Mouse (Mus musculus) midbrain, embryonic 14.5 days (tissue): ENCODE data around the gene Selenoo. TPM values are rescaled to one million over a fixed set of nuclear protein-coding genes. Genes with fewer than 3 reads are reported as not detected.

Experiments
- ATAC-seq: fragments of 200-750 bp; cut with Nextera tagmentation; 2 replicates; pipeline ENCODE4 v1.8.0; 2017; ENCODE audit warnings: moderate number of reproducible peaks, moderate library complexity; ENCODE audit not compliant: low FRiP score, low TSS enrichment
- DNase-seq: peaks from one replicate; pipeline ENCODE4 v3.0.0-alpha.2; 2015
- H3K27ac ChIP-seq: fragments of 300-500 bp; sonication (generic); replicated peaks from 2 replicates; pipeline ENCODE4 v1.5.1; 2014; ENCODE audit warnings: mild to moderate bottlenecking, low read depth, low read length, moderate library complexity
- H3K27me3 ChIP-seq: fragments of 300-500 bp; sonication (generic); 2 replicates; pipeline ENCODE4 v1.6.1; 2014; ENCODE audit warnings: low read length, control low read depth, mixed read lengths; ENCODE audit not compliant: control insufficient read depth, insufficient read depth
- H3K36me3 ChIP-seq: fragments of 300-500 bp; sonication (generic); 2 replicates; pipeline ENCODE4 v1.6.1; 2014; ENCODE audit warnings: low read length, control low read depth; ENCODE audit not compliant: control insufficient read depth, insufficient read depth
- H3K4me1 ChIP-seq: fragments of 300-500 bp; sonication (generic); 2 replicates; pipeline ENCODE4 v1.6.1; 2014; ENCODE audit warnings: mild to moderate bottlenecking, antibody characterized with exemption, low read length, control low read depth; ENCODE audit not compliant: control insufficient read depth, insufficient read depth
- H3K4me2 ChIP-seq: fragments of 300-500 bp; sonication (generic); 2 replicates; pipeline ENCODE4 v1.6.1; 2014; ENCODE audit warnings: mild to moderate bottlenecking, low read length, moderate library complexity
- H3K4me3 ChIP-seq: fragments of 300-500 bp; sonication (generic); replicated peaks from 2 replicates; pipeline ENCODE4 v1.5.1; 2014; ENCODE audit warnings: low read depth, low read length
- H3K9ac ChIP-seq: fragments of 300-500 bp; sonication (generic); replicated peaks from 2 replicates; pipeline ENCODE4 v1.6.1; 2014; ENCODE audit warnings: mild to moderate bottlenecking, low read length, moderate library complexity
- H3K9me3 ChIP-seq: fragments of 300-500 bp; sonication (generic); 2 replicates; pipeline ENCODE4 v1.6.1; 2016; ENCODE audit warnings: low read length, control low read depth, mixed read lengths; ENCODE audit not compliant: control insufficient read depth
- WGBS: fragments of 180-500 bp; shearing (Covaris S2); extraction: QIAGEN DNeasy Blood & Tissue Kit; methylation state at CpG from one replicate; pipeline ENCODE4 v1.1.7; 2014; 5-methylcytosine and 5-hydroxymethylcytosine counted together
- polyA plus RNA-seq: library from polyadenylated mRNA; unstranded; fragments of >200 nt; fragmentation: Nextera tagmentation; extraction: Ambion mirVana; gene quantifications from 2 replicates; pipeline ENCODE4 v1.2.1, GENCODE M21; 2014

The Selenoo gene
- polyA plus RNA-seq, 1 experiment from 2014 or later, result 23.9 TPM

GRCm38 (mm10) chr15:89140048-89140658 is 51.3 kb downstream of the Selenoo start:
- WGBS, result under 1% methylated on average over 53 of the region's 53 CpGs
- H3K36me3 ChIP-seq, result peaks cover 27% of the 10 kb centered on the region
- peak overlapping the region; percentile 58 for H3K9ac ChIP-seq
- H3K4me3 ChIP-seq, result peak overlapping the region; percentile 44
- DNase-seq, result peak; percentile 56
- H3K4me2 ChIP-seq, result peak overlapping the region; percentile 98
- no peaks in the 10 kb centered on the region for H3K27me3 ChIP-seq
- H3K4me1 ChIP-seq, result peaks cover 18% of the 10 kb centered on the region
- no peaks in the 10 kb centered on the region for H3K9me3 ChIP-seq
- no peak overlapping the region for H3K27ac ChIP-seq
- ATAC-seq, result peak; percentile 46; the same call in 1 of the 2 replicates

- DNase-seq, result peak; percentile 39
- WGBS, result under 1% methylated on average over 21 of the region's 21 CpGs
Measured at GRCm38 (mm10) chr15:89140659-89141252, 51.9 kb downstream of the Selenoo start, which contains the start of gene Mapk12. Gene Mapk12, minus strand, starts transcription at chr15:89140703.

GRCm38 (mm10) chr15:89141443-89141842 is 52.6 kb downstream of the Selenoo start:
- Histone ChIP-seq H3K4me2 (peak overlapping the region; percentile 98; the same call in 1 of the 2 replicates), H3K9me3 (no peaks in the 10 kb centered on the region), H3K27ac (no peak overlapping the region), H3K36me3 (peaks cover 34% of the 10 kb centered on the region), H3K9ac (no peak overlapping the region), H3K4me1 (peaks cover 19% of the 10 kb centered on the region), H3K27me3 (no peaks in the 10 kb centered on the region), H3K4me3 (no peak overlapping the region)
- 35% methylated on average over 5 of the region's 5 CpGs for WGBS
- DNase-seq, result no peak
- ATAC-seq, result no peak

More at GRCm38 (mm10) chr15:89140659-89141252, 51.9 kb downstream of the Selenoo start, which contains the start of gene Mapk12:
- H3K9ac ChIP-seq, result peak within 1 kb of the TSS; percentile 58
- no peaks in the 10 kb centered on the region for H3K9me3 ChIP-seq
- no peak within 1 kb of the TSS for H3K27ac ChIP-seq
- H3K4me1 ChIP-seq, result peaks cover 18% of the 10 kb centered on the region
- no peaks in the 10 kb centered on the region for H3K27me3 ChIP-seq
- ATAC-seq, result peak; percentile 59; the same call in 1 of the 2 replicates
- H3K4me2 ChIP-seq, result peak within 1 kb of the TSS; percentile 98
- peak within 1 kb of the TSS; percentile 44 for H3K4me3 ChIP-seq
- peaks cover 33% of the 10 kb centered on the region for H3K36me3 ChIP-seq

DNA sequence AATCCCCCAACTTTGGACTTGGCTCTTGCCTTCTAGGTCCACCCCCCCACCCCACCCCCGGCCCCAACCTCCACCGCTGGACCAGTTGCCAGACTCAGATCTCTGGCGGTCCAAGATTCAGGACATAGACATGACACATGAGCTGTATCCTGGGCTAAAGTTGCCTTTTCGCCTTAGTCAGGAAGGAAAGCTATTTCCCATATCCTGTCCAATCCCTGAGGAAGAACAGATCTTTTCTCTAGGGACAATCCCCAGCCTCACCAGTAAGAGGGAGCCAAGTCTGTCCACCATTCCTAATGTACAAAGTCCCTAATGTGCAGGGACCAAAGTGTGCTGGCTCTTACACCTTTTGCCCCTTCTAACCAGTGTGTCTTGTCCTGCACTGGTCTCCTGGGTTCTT is 53.0 kb downstream of the Selenoo start:
- no peak overlapping the region for H3K9ac ChIP-seq
- H3K27ac ChIP-seq, result no peak overlapping the region
- H3K9me3 ChIP-seq, result no peaks in the 10 kb centered on the region
- no peaks in the 10 kb centered on the region for H3K27me3 ChIP-seq
- peaks cover 34% of the 10 kb centered on the region for H3K36me3 ChIP-seq
- ATAC-seq (no peak), DNase-seq (no peak)
- no peak overlapping the region for H3K4me2 ChIP-seq
- H3K4me1 ChIP-seq, result peaks cover 24% of the 10 kb centered on the region
- H3K4me3 ChIP-seq, result no peak overlapping the region
- 80% methylated on average over 4 of the region's 4 CpGs for WGBS

DNA sequence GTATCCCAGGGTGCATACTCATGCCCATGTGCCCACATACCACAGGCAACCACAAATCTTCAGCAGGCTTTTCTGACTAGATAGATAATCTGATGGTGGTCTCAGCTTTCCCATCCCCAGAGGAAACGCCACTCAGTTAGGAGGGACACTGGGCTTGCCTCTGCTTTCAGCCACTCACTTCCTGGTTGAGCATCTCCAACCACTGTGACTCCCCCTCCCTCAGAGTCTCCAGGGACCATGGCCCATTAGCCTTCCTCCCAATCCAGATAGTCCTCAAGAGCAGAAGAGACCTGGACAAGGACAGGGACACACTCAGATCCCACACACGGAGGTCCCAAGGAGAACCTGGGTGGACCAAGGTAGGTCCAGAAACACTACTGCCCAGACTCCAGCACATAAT is 54.2 kb downstream of the Selenoo start:
- ATAC-seq, result no peak
- Histone ChIP-seq H3K36me3 (peaks cover 34% of the 10 kb centered on the region), H3K4me1 (peaks cover 36% of the 10 kb centered on the region), H3K9ac (no peak overlapping the region), H3K27me3 (no peaks in the 10 kb centered on the region), H3K27ac (no peak overlapping the region), H3K4me2 (no peak overlapping the region), H3K9me3 (no peaks in the 10 kb centered on the region), H3K4me3 (no peak overlapping the region)
- no peak for DNase-seq
- WGBS, result 79% methylated on average over 2 of the region's 2 CpGs

DNA sequence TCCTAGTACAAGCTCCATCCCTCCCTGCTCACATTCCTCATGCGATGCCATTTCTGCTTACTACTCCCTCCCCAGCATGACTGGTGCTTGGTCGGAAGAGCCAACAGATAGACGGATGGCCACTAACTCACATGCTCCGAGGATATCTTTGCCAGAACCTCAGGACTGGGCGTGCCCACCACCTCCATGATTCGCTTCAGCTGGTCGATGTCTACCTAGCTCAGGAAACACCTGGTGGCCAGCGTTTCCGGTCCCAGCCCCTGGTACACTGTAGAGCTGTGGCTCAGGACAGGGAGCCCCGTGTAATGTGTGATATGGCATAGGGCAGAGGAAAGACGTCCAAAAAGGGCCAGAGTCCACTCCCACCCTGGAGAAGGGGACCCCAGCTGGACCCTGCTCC is 56.1 kb downstream of the Selenoo start:
- DNase-seq (no peak), ATAC-seq (no peak)
- no peaks in the 10 kb centered on the region for H3K9me3 ChIP-seq
- 94% methylated on average over 11 of the region's 11 CpGs for WGBS
- no peak overlapping the region for H3K4me2 ChIP-seq
- peaks cover 40% of the 10 kb centered on the region for H3K4me1 ChIP-seq
- H3K27me3 ChIP-seq, result no peaks in the 10 kb centered on the region
- no peak overlapping the region for H3K4me3 ChIP-seq
- H3K9ac ChIP-seq, result no peak overlapping the region
- H3K27ac ChIP-seq, result no peak overlapping the region
- H3K36me3 ChIP-seq, result peaks cover 34% of the 10 kb centered on the region

DNA sequence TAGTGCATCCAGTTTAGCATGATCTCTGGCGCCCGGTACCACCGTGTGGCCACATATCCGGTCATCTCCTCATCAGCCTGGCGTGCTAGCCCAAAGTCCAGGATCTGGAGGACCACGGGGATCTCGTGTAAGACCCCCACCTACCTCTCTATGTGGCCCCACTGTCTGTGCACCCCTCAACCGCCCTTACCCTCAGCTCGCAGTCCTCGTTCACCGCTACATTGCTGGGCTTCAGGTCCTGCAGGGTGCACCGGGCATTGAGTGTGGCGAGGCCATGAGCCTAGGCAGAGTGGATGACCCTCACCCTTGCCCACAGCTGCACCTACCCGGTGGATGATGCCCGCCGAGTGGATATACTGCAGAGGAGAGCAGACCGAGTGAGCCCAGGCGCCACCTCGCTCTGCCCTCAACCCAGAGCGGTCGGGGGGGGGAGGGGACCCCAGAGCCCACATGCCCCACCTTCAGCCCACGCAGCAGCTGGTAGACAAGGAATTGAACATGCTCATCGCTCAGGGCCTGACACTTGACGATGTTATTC is 57.0 kb downstream of the Selenoo start:
- Histone ChIP-seq H3K27me3 (no peaks in the 10 kb centered on the region), H3K4me2 (peak overlapping the region; percentile 79), H3K27ac (no peak overlapping the region), H3K9me3 (no peaks in the 10 kb centered on the region), H3K9ac (no peak overlapping the region; the same call in 1 of the 2 replicates), H3K4me3 (peak overlapping the region; percentile 73), H3K4me1 (peaks cover 36% of the 10 kb centered on the region), H3K36me3 (peaks cover 34% of the 10 kb centered on the region)
- DNase-seq, result no peak
- WGBS, result 83% methylated on average over 24 of the region's 24 CpGs
- ATAC-seq, result no peak

DNA sequence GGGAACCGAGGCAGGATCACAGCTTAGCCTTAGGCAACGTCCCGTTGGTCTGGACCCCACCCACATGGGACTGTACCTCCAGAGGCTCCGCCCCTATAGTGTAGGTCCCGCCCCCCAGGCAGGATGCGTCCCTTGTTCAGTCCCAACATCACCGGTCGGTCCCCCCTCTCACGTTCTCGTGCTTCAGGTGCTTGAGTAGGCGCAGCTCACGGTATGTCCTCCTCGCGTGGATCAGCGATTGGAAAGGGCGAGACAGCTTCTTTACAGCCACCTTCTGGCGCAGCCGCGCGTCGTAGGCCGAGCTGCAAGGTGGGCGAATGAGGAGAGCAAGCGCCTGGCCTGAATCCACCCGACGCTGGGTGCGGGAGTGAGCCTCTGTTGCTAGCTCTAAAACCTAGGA is 57.7 kb downstream of the Selenoo start:
- Histone ChIP-seq H3K27ac (peak overlapping the region; percentile 85), H3K27me3 (no peaks in the 10 kb centered on the region), H3K4me3 (peak overlapping the region; percentile 73), H3K4me1 (peaks cover 33% of the 10 kb centered on the region), H3K9me3 (no peaks in the 10 kb centered on the region), H3K4me2 (peak overlapping the region; percentile 79), H3K9ac (peak overlapping the region; percentile 70), H3K36me3 (peaks cover 34% of the 10 kb centered on the region)
- DNase-seq, result peak; percentile 74
- WGBS, result 1% methylated on average over 27 of the region's 27 CpGs
- ATAC-seq, result no peak
